Mouse (Mus musculus) heart, embryonic 16.5 days (tissue): ENCODE measurements around the gene Rps6kb2. TPM values are rescaled to one million over a fixed set of nuclear protein-coding genes. Genes with fewer than 3 reads are reported as not detected.
A peak's percentile ranks its signal among the peaks of the same experiment; 100 is the strongest.

ENCODE experiments used
- ATAC-seq: fragments of 200-750 bp; cut with Nextera tagmentation; replicated peaks from 2 replicates; pipeline ENCODE4 v1.8.0; 2017; ENCODE audit warnings: moderate number of reproducible peaks; ENCODE audit not compliant: insufficient read depth, low FRiP score; ENCODE audit errors: extremely low read depth
- H3K27ac ChIP-seq: fragments of 300-500 bp; sonication (generic); 2 replicates; pipeline ENCODE4 v1.5.1; 2014; ENCODE audit warnings: mild to moderate bottlenecking, low read length, control low read depth, moderate library complexity
- H3K27me3 ChIP-seq: fragments of 300-500 bp; sonication (generic); 2 replicates; pipeline ENCODE4 v1.6.1; 2014; ENCODE audit warnings: low read length, mixed read lengths; ENCODE audit not compliant: control insufficient read depth, insufficient read depth
- H3K36me3 ChIP-seq: fragments of 300-500 bp; sonication (generic); 2 replicates; pipeline ENCODE4 v1.6.1; 2014; ENCODE audit not compliant: control insufficient read depth, insufficient read depth
- H3K4me1 ChIP-seq: fragments of 300-500 bp; sonication (generic); 2 replicates; pipeline ENCODE4 v1.6.1; 2014; ENCODE audit warnings: low read length, mixed read lengths; ENCODE audit not compliant: control insufficient read depth, insufficient read depth
- H3K4me2 ChIP-seq: fragments of 300-500 bp; sonication (generic); 2 replicates; pipeline ENCODE4 v1.6.1; 2014; ENCODE audit warnings: low read depth, mild to moderate bottlenecking, control low read depth, low read length
- H3K4me3 ChIP-seq: fragments of 300-500 bp; sonication (generic); 2 replicates; pipeline ENCODE4 v1.5.1; 2014; ENCODE audit warnings: mild to moderate bottlenecking, control low read depth, low read length
- H3K9ac ChIP-seq: fragments of 300-500 bp; sonication (generic); 2 replicates; pipeline ENCODE4 v1.6.1; 2014; ENCODE audit warnings: low read length, control low read depth
- H3K9me3 ChIP-seq: fragments of 300-500 bp; sonication (generic); replicated peaks from 2 replicates; pipeline ENCODE4 v1.6.1; 2016; ENCODE audit warnings: low read length; ENCODE audit not compliant: control insufficient read depth
- WGBS: fragments of 180-500 bp; shearing (Covaris S2); extraction: QIAGEN DNeasy Blood & Tissue Kit; methylation state at CpG from one replicate; pipeline ENCODE4 v1.1.7; 2014; 5-methylcytosine and 5-hydroxymethylcytosine counted together
- polyA plus RNA-seq: library from polyadenylated mRNA; unstranded; fragments of >200 nt; fragmentation: Nextera tagmentation; extraction: Ambion mirVana; gene quantifications from 2 replicates; pipeline ENCODE4 v1.2.1, GENCODE M21; 2015

Gene Rps6kb2
- polyA plus RNA-seq, 1 experiment from 2014 or later = 48.7 TPM

DNA sequence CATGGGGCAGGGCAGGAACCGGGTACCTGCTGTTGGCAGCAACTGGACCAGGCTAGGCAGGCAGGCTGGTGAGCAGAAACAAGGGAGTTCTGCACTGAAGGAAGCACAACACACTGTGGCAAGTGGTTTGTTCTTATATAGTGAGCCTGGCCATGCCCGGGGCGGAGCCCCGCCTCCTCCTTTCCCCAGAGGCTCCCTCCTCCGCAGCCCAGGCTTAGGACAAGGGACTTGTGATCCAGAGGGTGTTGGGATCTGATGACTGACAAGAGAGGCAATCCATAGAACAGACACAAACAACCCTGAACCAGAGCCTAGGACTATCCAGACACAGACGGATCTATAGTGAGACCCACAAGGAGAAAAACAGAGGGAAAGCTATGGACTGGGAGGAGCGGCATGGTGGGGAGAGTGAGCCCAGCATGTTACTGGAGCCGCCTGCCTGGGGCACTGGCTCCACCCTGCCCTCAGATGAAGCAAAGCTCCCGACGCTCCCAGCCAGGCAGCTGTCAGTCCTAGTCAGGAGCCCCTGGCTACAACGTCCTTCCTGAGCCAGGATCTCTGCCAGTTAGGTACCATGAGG lies 12.3 kb upstream of the Rps6kb2 start, which contains the start of gene Carns1:
Carns1 (minus strand) TSS at position 112 of the 580 bp plus-strand sequence.
- Histone ChIP-seq H3K27me3 (no peaks in the 10 kb centered on the region), H3K36me3 (no peaks in the 10 kb centered on the region), H3K4me2 (peak within 1 kb of the TSS; percentile 68), H3K4me3 (peak within 1 kb of the TSS; percentile 46), H3K9ac (peak within 1 kb of the TSS; percentile 66), H3K4me1 (peaks cover 45% of the 10 kb centered on the region), H3K27ac (peak within 1 kb of the TSS; percentile 88), H3K9me3 (no peaks in the 10 kb centered on the region)
- peak; percentile 50 for ATAC-seq
- 10% methylated on average over 11 of the region's 11 CpGs for WGBS

DNA sequence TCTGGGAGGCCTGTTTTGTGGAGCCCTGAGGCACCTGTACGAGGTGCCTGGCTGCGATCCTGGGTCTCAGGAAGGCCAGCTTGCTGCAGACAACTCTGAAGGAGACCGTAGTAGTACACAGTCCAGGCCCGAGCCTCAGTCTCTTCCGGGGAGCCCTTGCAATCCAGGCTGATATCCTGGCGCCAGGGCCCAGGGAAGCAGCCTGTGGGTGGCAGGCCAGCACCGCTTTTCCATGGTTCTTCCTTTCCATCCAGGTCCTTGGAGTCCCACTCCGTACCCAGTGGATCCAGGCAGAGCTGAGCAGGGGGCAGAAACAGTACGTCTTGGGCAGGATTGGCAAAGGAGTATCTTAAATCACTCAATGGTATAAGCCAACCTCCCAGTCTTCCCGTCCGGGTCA lies 9.8 kb upstream of the Rps6kb2 start:
- Histone ChIP-seq H3K36me3 (no peaks in the 10 kb centered on the region), H3K4me3 (no peak overlapping the region), H3K4me2 (no peak overlapping the region; the same call in 1 of the 2 replicates), H3K27ac (peak overlapping the region; percentile 97), H3K9ac (peak overlapping the region; percentile 94), H3K4me1 (peaks cover 53% of the 10 kb centered on the region), H3K9me3 (no peaks in the 10 kb centered on the region), H3K27me3 (no peaks in the 10 kb centered on the region)
- no peak for ATAC-seq
- 66% methylated on average over 11 of the region's 11 CpGs for WGBS

DNA sequence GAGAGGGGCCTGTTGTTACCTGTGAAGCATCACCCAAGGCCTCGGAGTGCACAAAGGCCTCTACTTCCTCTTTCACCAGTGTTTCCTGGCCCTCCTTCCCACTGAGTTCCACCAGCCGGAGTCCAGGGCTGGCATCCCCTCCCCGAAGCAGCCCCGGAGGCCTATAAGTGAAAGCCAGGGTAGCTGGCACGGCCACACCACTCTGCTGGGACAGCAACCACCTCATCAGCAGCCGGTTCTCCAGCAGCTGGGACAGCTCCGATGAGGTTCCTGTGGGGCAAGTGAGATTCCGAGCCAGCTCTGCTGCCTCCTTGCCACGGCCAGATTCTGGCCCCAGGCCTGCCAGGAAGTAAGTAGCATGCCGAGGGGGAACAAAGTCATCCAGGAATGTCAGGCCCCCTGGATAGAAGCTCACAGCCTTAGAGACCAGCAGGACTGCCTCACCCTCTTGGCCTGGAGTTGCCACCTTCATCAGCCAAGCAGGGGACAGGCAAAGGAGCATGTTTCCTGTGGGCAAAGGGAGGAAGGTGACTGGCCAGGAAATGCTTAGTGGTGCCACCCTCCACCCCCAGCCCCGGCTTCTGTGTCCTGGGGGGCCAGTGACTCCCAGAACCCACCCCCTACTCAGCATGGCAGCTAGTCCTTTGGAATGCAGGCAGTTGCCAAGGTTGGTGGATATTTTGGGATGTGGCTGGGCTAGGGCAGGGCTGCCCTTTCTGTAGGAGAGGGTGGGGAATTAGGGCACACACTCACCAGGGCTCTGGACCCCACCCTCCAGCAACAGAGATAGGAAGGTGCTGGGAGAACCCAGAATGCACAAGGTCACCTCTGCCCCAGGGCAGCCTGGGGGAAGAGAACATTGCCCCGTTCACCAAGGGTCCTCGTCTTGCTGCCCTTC lies 8.5 kb upstream of the Rps6kb2 start:
- H3K27me3 ChIP-seq = no peaks in the 10 kb centered on the region
- peaks cover 61% of the 10 kb centered on the region for H3K4me1 ChIP-seq
- 31% methylated on average over 13 of the region's 13 CpGs for WGBS
- H3K4me2 ChIP-seq = peak overlapping the region; percentile 51
- peak; percentile 23 for ATAC-seq
- peak overlapping the region; percentile 97 for H3K27ac ChIP-seq
- peak overlapping the region; percentile 94 for H3K9ac ChIP-seq
- H3K36me3 ChIP-seq = no peaks in the 10 kb centered on the region
- no peaks in the 10 kb centered on the region for H3K9me3 ChIP-seq
- peak overlapping the region; percentile 4; the same call in 1 of the 2 replicates for H3K4me3 ChIP-seq

DNA sequence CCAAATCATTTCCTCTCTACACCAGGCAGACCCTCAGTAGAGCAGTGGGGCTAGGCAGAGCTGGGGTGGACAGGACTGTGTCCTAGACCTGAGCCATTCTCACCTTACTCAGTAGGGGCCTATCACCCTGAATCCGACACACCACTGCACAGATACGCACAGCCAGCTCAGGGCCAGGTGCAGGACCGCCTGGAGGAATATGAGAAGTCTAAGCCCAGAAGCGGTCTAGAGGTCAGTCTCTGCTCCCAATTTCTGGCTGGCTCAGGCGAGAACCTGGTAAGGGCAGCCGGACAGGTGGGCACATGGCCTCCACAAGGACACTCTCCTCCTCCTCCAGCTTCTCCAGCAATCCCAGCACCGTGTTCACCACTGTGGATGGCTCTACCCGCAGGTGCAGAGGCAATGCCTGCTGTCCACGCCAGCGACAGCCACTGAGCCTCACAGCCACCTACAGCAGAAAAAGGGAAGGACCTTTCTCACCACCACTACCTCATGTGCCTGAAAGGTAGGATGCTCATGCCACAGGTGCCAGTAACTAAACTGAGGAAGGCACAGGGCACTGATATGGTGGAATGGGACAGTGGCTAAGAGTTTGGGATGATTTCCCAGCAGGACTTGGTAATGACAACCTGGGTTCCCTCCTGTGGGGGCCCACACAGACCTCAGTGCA lies 7.7 kb upstream of the Rps6kb2 start:
- Histone ChIP-seq H3K4me1 (peaks cover 65% of the 10 kb centered on the region), H3K4me2 (peak overlapping the region; percentile 51), H3K36me3 (no peaks in the 10 kb centered on the region), H3K27me3 (no peaks in the 10 kb centered on the region), H3K9ac (peak overlapping the region; percentile 94), H3K9me3 (no peaks in the 10 kb centered on the region), H3K27ac (peak overlapping the region; percentile 97), H3K4me3 (no peak overlapping the region)
- WGBS = 88% methylated on average over 10 of the region's 10 CpGs
- no peak for ATAC-seq

GRCm38 (mm10) chr19:4169810-4170209 lies 6.7 kb upstream of the Rps6kb2 start:
- Histone ChIP-seq H3K4me3 (peak overlapping the region; percentile 58), H3K4me1 (peaks cover 55% of the 10 kb centered on the region), H3K9ac (peak overlapping the region; percentile 94), H3K27ac (peak overlapping the region; percentile 97), H3K27me3 (no peaks in the 10 kb centered on the region), H3K4me2 (peak overlapping the region; percentile 93), H3K36me3 (no peaks in the 10 kb centered on the region), H3K9me3 (no peaks in the 10 kb centered on the region)
- ATAC-seq = peak; percentile 19
- WGBS = 8% methylated on average over 27 of the region's 27 CpGs

GRCm38 (mm10) chr19:4169378-4169784 lies 6.2 kb upstream of the Rps6kb2 start:
- Histone ChIP-seq H3K4me1 (peaks cover 53% of the 10 kb centered on the region), H3K4me3 (peak overlapping the region; percentile 58), H3K27ac (peak overlapping the region; percentile 97), H3K9ac (peak overlapping the region; percentile 94), H3K36me3 (no peaks in the 10 kb centered on the region), H3K9me3 (no peaks in the 10 kb centered on the region), H3K27me3 (no peaks in the 10 kb centered on the region), H3K4me2 (peak overlapping the region; percentile 93)
- under 1% methylated on average over 43 of the region's 43 CpGs for WGBS
- ATAC-seq = peak; percentile 90

- peak overlapping the region; percentile 53; the same call in 1 of the 2 replicates for H3K9ac ChIP-seq
- no peaks in the 10 kb centered on the region for H3K9me3 ChIP-seq
- no peak for ATAC-seq
- H3K27ac ChIP-seq = peak overlapping the region; percentile 92
- no peaks in the 10 kb centered on the region for H3K36me3 ChIP-seq
- H3K4me1 ChIP-seq = peaks cover 46% of the 10 kb centered on the region
- 35% methylated on average over 9 of the region's 9 CpGs for WGBS
- no peaks in the 10 kb centered on the region for H3K27me3 ChIP-seq
- no peak overlapping the region for H3K4me3 ChIP-seq
- 0 out of 2 replicates have a peak overlapping the region, but pooled peaks have one; percentile 5 for H3K4me2 ChIP-seq
Observed at GRCm38 (mm10) chr19:4166678-4167476, 3.7 kb upstream of the Rps6kb2 start.

DNA sequence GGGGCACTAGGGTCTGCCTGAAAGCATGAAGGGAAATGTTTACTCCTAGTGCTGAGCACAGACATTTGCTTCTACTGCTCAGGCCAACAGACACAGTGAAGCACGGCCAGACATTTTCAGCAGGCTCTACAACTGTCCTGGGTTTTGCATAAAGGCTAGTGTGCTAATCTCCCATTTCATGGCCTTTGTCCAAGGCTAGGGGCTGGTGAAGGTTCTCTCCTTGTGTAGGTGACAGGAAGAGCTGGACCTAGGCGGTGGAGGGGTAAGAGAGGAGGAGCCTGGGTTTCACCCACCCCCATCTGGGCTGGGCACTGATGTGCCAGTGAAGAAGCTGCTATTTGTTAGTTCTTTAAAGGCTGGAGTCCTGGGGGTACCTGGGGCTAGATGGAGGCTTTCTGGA lies 1.6 kb upstream of the Rps6kb2 start:
- Histone ChIP-seq H3K9ac (no peak overlapping the region), H3K4me2 (no peak overlapping the region), H3K9me3 (no peaks in the 10 kb centered on the region), H3K27me3 (no peaks in the 10 kb centered on the region), H3K27ac (no peak overlapping the region), H3K4me3 (no peak overlapping the region), H3K4me1 (peaks cover 25% of the 10 kb centered on the region), H3K36me3 (peaks cover 10% of the 10 kb centered on the region)
- WGBS = 69% methylated on average over 2 of the region's 2 CpGs
- ATAC-seq = no peak
